17 mouse cellular contexts compared by ENCODE assay signal in genomic region chr8:84734680-84735079, GRCm38 (mm10). TPM values are rescaled to one million over a fixed set of nuclear protein-coding genes. Genes with fewer than 3 reads are reported as not detected.
A peak's percentile ranks its signal among the peaks of the same experiment; 100 is the strongest.
DNase-seq lines count a peak whose midpoint lies in the region; ATAC-seq lines count a peak whose summit lies in the region.
"Had no signal": no experiment of that assay in that cellular context is flagged by ENCODE, and none has a peak within 500 bp of the region (broad histone marks: within the 10 kb centered on the region; RNA-seq: fewer than 3 reads in every experiment).

No protein-coding gene starts in this region.

- no peak overlapping the region for H3K4me2 ChIP-seq in forebrain, embryonic 15.5 days (replicated peaks)
- H3K4me2 ChIP-seq in forebrain, embryonic 11.5 days (ENCODE audit: low read depth, low read length, severe bottlenecking), result no peak overlapping the region
- no peak overlapping the region for H3K4me2 ChIP-seq in heart, embryonic 13.5 days
- H3K4me2 ChIP-seq in midbrain, embryonic 13.5 days (replicated peaks), result no peak overlapping the region
- H3K4me2 ChIP-seq in midbrain, embryonic 15.5 days, result no peak overlapping the region
- H3K4me2 ChIP-seq: hindbrain, embryonic 12.5 days had no signal

- no peak overlapping the region for H3K9ac ChIP-seq in forebrain, embryonic 15.5 days (replicated peaks)
- H3K9ac ChIP-seq in forebrain, embryonic 11.5 days (ENCODE audit: low read length), result no peak overlapping the region
- 0 out of 2 replicates have a peak overlapping the region, but pooled peaks have one; percentile 60 for H3K9ac ChIP-seq in heart, embryonic 13.5 days
- H3K9ac ChIP-seq in midbrain, embryonic 13.5 days (replicated peaks), result 0 out of 2 replicates have a peak overlapping the region, but pooled peaks have one; percentile 2
- H3K9ac ChIP-seq in midbrain, embryonic 15.5 days, result no peak overlapping the region
- H3K9ac ChIP-seq: hindbrain, embryonic 12.5 days had no signal

- H3K27ac ChIP-seq in forebrain, embryonic 15.5 days (replicated peaks), result peak overlapping the region; percentile 94
- H3K27ac ChIP-seq in forebrain, embryonic 11.5 days (ENCODE audit: low read depth, low read length), result no peak overlapping the region
- no peak overlapping the region for H3K27ac ChIP-seq in heart, embryonic 13.5 days (replicated peaks)
- H3K27ac ChIP-seq in midbrain, embryonic 13.5 days, result no peak overlapping the region
- no peak overlapping the region for H3K27ac ChIP-seq in midbrain, embryonic 15.5 days

- ATAC-seq in forebrain, embryonic 15.5 days (replicated peaks), result no peak
- ATAC-seq in forebrain, embryonic 11.5 days (replicated peaks; ENCODE audit: low FRiP score), result no peak
- no peak for ATAC-seq in heart, embryonic 13.5 days (ENCODE audit: extremely low read depth, insufficient number of reproducible peaks, low FRiP score, low TSS enrichment)
- no peak for ATAC-seq in midbrain, embryonic 13.5 days
- ATAC-seq in midbrain, embryonic 15.5 days (replicated peaks), result no peak
- ATAC-seq in erythroblast, adult 5-6 weeks (replicated peaks; ENCODE audit: low FRiP score, poor library complexity, severe bottlenecking), result no peak
- ATAC-seq: intestine, postnatal 0 days; midbrain, embryonic 16.5 days had no signal

- 76% methylated on average over 2 of the region's 2 CpGs for WGBS in forebrain, embryonic 15.5 days
- 87% methylated on average over 2 of the region's 2 CpGs for WGBS in forebrain, embryonic 11.5 days
- 71% methylated on average over 2 of the region's 2 CpGs for WGBS in heart, embryonic 13.5 days
- 88% methylated on average over 2 of the region's 2 CpGs for WGBS in midbrain, embryonic 13.5 days
- 79% methylated on average over 2 of the region's 2 CpGs for WGBS in midbrain, embryonic 15.5 days

- H3K4me1 ChIP-seq in forebrain, embryonic 15.5 days, result peaks cover 100% of the 10 kb centered on the region
- H3K4me1 ChIP-seq in forebrain, embryonic 11.5 days (replicated peaks; ENCODE audit: control insufficient read depth, insufficient read depth, low read length), result peaks cover 37% of the 10 kb centered on the region
- peaks cover 95% of the 10 kb centered on the region for H3K4me1 ChIP-seq in heart, embryonic 13.5 days
- peaks cover 78% of the 10 kb centered on the region for H3K4me1 ChIP-seq in midbrain, embryonic 13.5 days (replicated peaks)
- peaks cover 59% of the 10 kb centered on the region for H3K4me1 ChIP-seq in midbrain, embryonic 15.5 days

- H3K36me3 ChIP-seq in forebrain, embryonic 15.5 days, result no peaks in the 10 kb centered on the region
- no peaks in the 10 kb centered on the region for H3K36me3 ChIP-seq in forebrain, embryonic 11.5 days (ENCODE audit: control insufficient read depth, insufficient read depth, low read length)
- H3K36me3 ChIP-seq in heart, embryonic 13.5 days, result no peaks in the 10 kb centered on the region
- H3K36me3 ChIP-seq in midbrain, embryonic 13.5 days, result no peaks in the 10 kb centered on the region
- H3K36me3 ChIP-seq in midbrain, embryonic 15.5 days (replicated peaks), result no peaks in the 10 kb centered on the region
- H3K36me3 ChIP-seq: embryonic facial prominence, embryonic 10.5 days; hindbrain, embryonic 12.5 days had no signal

- H3K4me3 ChIP-seq in forebrain, embryonic 15.5 days, result no peak overlapping the region
- no peak overlapping the region for H3K4me3 ChIP-seq in forebrain, embryonic 11.5 days (ENCODE audit: low read depth, low read length)
- H3K4me3 ChIP-seq in heart, embryonic 13.5 days, result no peak overlapping the region
- H3K4me3 ChIP-seq in midbrain, embryonic 13.5 days (replicated peaks), result no peak overlapping the region
- no peak overlapping the region for H3K4me3 ChIP-seq in midbrain, embryonic 15.5 days
- H3K4me3 ChIP-seq: embryonic facial prominence, embryonic 10.5 days; hindbrain, embryonic 12.5 days had no signal

- no peak for DNase-seq in forebrain, embryonic 11.5 days (ENCODE audit: low spot score)
- DNase-seq in heart, postnatal 10 days, result no peak
- DNase-seq: adrenal gland, postnatal 25 days; cerebellum, adult 9-11 months; kidney, postnatal 25 days; lung, postnatal 4 days had no signal

- H3K27me3 ChIP-seq in forebrain, embryonic 15.5 days, result no peaks in the 10 kb centered on the region
- H3K27me3 ChIP-seq in forebrain, embryonic 11.5 days (ENCODE audit: control insufficient read depth, insufficient read depth, low read length), result peaks cover 35% of the 10 kb centered on the region
- 0 out of 2 replicates have a peak, but pooled peaks cover 12% of the 10 kb centered on the region for H3K27me3 ChIP-seq in heart, embryonic 13.5 days (replicated peaks)
- peaks cover 70% of the 10 kb centered on the region for H3K27me3 ChIP-seq in midbrain, embryonic 13.5 days
- H3K27me3 ChIP-seq in midbrain, embryonic 15.5 days (replicated peaks), result peaks cover 29% of the 10 kb centered on the region

- H3K9me3 ChIP-seq in forebrain, embryonic 15.5 days, result no peaks in the 10 kb centered on the region
- H3K9me3 ChIP-seq in forebrain, embryonic 11.5 days (ENCODE audit: control insufficient read depth, low read length), result no peaks in the 10 kb centered on the region
- no peaks in the 10 kb centered on the region for H3K9me3 ChIP-seq in heart, embryonic 13.5 days
- H3K9me3 ChIP-seq in midbrain, embryonic 13.5 days, result no peaks in the 10 kb centered on the region
- H3K9me3 ChIP-seq in midbrain, embryonic 15.5 days, result no peaks in the 10 kb centered on the region
- H3K9me3 ChIP-seq: embryonic facial prominence, embryonic 10.5 days; hindbrain, embryonic 12.5 days had no signal

- intact Hi-C loops in heart, postnatal 10 days (cut with DNase I), result no loop called here

RNA-seq across cellular contexts. Expression of gene G430095P16Rik, which starts 11.9 kb away (rescaled TPM):
- polyA plus RNA-seq in forebrain, embryonic 15.5 days (2015; fragmentation: Nextera tagmentation; extraction: Ambion mirVana), result 2.7 TPM in 2 replicates
- polyA plus RNA-seq in forebrain, embryonic 11.5 days (2014; fragmentation: Nextera tagmentation; extraction: Ambion mirVana), result 3.0 and 3.1 TPM in 2 replicates
- 7.8 and 8.9 TPM in 2 replicates for polyA plus RNA-seq in heart, embryonic 13.5 days (2015; fragmentation: Nextera tagmentation; extraction: Ambion mirVana)
- under 1 TPM; 0.50 to 0.89 TPM for total RNA-seq in heart, postnatal 10 days (2021)
- polyA plus RNA-seq in midbrain, embryonic 13.5 days (2015; fragmentation: Nextera tagmentation; extraction: Ambion mirVana), result 1.3 and 1.9 TPM in 2 replicates
- 0.97 and 1.8 TPM in 2 replicates for polyA plus RNA-seq in midbrain, embryonic 15.5 days (2015; fragmentation: Nextera tagmentation; extraction: Ambion mirVana)
- total RNA-seq in erythroblast, adult 5-6 weeks (2015; ENCODE audit: low replicate concordance), result 7.9 and 18.1 TPM in 2 replicates
- 3.6 and 12.9 TPM in 2 replicates for total RNA-seq in erythroblast, adult 5-6 weeks (2017; ENCODE audit: low replicate concordance)
- total RNA-seq: adrenal gland, postnatal 25 days; left cerebral cortex, postnatal 36 days; liver, adult 2 months had no signal
- polyA plus RNA-seq: liver, adult 2 months had no signal

RNA-seq across cellular contexts. Expression of gene Lyl1, which starts 33.4 kb away (rescaled TPM):
- 2.1 and 2.5 TPM in 2 replicates for polyA plus RNA-seq in forebrain, embryonic 15.5 days (2015; fragmentation: Nextera tagmentation; extraction: Ambion mirVana)
- polyA plus RNA-seq in forebrain, embryonic 11.5 days (2014; fragmentation: Nextera tagmentation; extraction: Ambion mirVana), result 5.0 and 5.7 TPM in 2 replicates
- 15.4 and 17.1 TPM in 2 replicates for polyA plus RNA-seq in heart, embryonic 13.5 days (2015; fragmentation: Nextera tagmentation; extraction: Ambion mirVana)
- total RNA-seq in heart, postnatal 10 days (2021), result 1 to 10 TPM; 8.4 to 9.1 TPM
- 2.1 and 2.4 TPM in 2 replicates for polyA plus RNA-seq in midbrain, embryonic 13.5 days (2015; fragmentation: Nextera tagmentation; extraction: Ambion mirVana)
- 3.4 and 4.2 TPM in 2 replicates for polyA plus RNA-seq in midbrain, embryonic 15.5 days (2015; fragmentation: Nextera tagmentation; extraction: Ambion mirVana)
- total RNA-seq in erythroblast, adult 5-6 weeks (2015; ENCODE audit: low replicate concordance), result 37.4 and 40.3 TPM in 2 replicates
- total RNA-seq in erythroblast, adult 5-6 weeks (2017; ENCODE audit: low replicate concordance), result 43.1 and 44.2 TPM in 2 replicates

RNA-seq across cellular contexts. Expression of gene Nacc1, which starts 47.0 kb away (rescaled TPM):
- polyA plus RNA-seq in forebrain, embryonic 15.5 days (2015; fragmentation: Nextera tagmentation; extraction: Ambion mirVana), result 15.5 and 16.4 TPM in 2 replicates
- 34.6 and 37.7 TPM in 2 replicates for polyA plus RNA-seq in forebrain, embryonic 11.5 days (2014; fragmentation: Nextera tagmentation; extraction: Ambion mirVana)
- 15.1 and 15.7 TPM in 2 replicates for polyA plus RNA-seq in heart, embryonic 13.5 days (2015; fragmentation: Nextera tagmentation; extraction: Ambion mirVana)
- total RNA-seq in heart, postnatal 10 days (2021), result 10 to 100 TPM; 50.2 TPM
- polyA plus RNA-seq in midbrain, embryonic 13.5 days (2015; fragmentation: Nextera tagmentation; extraction: Ambion mirVana), result 16.8 and 17.3 TPM in 2 replicates
- polyA plus RNA-seq in midbrain, embryonic 15.5 days (2015; fragmentation: Nextera tagmentation; extraction: Ambion mirVana), result 16.3 and 17.2 TPM in 2 replicates
- total RNA-seq in erythroblast, adult 5-6 weeks (2015; ENCODE audit: low replicate concordance), result 12.7 and 19.9 TPM in 2 replicates
- 8.2 and 13.1 TPM in 2 replicates for total RNA-seq in erythroblast, adult 5-6 weeks (2017; ENCODE audit: low replicate concordance)

RNA-seq across cellular contexts. Expression of gene Trmt1, which starts 48.6 kb away (rescaled TPM):
- 62.4 and 64.0 TPM in 2 replicates for polyA plus RNA-seq in forebrain, embryonic 15.5 days (2015; fragmentation: Nextera tagmentation; extraction: Ambion mirVana)
- polyA plus RNA-seq in forebrain, embryonic 11.5 days (2014; fragmentation: Nextera tagmentation; extraction: Ambion mirVana), result 52.7 and 72.3 TPM in 2 replicates
- polyA plus RNA-seq in heart, embryonic 13.5 days (2015; fragmentation: Nextera tagmentation; extraction: Ambion mirVana), result 47.6 and 51.6 TPM in 2 replicates
- total RNA-seq in heart, postnatal 10 days (2021), result 10 to 100 TPM; 40.3 to 40.6 TPM
- polyA plus RNA-seq in midbrain, embryonic 13.5 days (2015; fragmentation: Nextera tagmentation; extraction: Ambion mirVana), result 50.1 and 55.7 TPM in 2 replicates
- polyA plus RNA-seq in midbrain, embryonic 15.5 days (2015; fragmentation: Nextera tagmentation; extraction: Ambion mirVana), result 63.3 and 66.7 TPM in 2 replicates
- 9.8 and 16.9 TPM in 2 replicates for total RNA-seq in erythroblast, adult 5-6 weeks (2015; ENCODE audit: low replicate concordance)
- total RNA-seq in erythroblast, adult 5-6 weeks (2017; ENCODE audit: low replicate concordance), result 18.3 and 21.5 TPM in 2 replicates

Comparison
In these comparisons a context has a peak if more than half of its experiments do, and no peak if none do; other contexts are left out.
1. H3K9ac ChIP-seq: peak in heart, embryonic 13.5 days (single experiment) and midbrain, embryonic 13.5 days (single experiment); none in forebrain, embryonic 15.5 days (single experiment), forebrain, embryonic 11.5 days (single experiment) and midbrain, embryonic 15.5 days (single experiment).